Mouse (Mus musculus) CD8-positive naive resting alpha-beta T cell, adult 57 days (primary cell): ENCODE measurements around the gene Myl10. TPM values are rescaled to one million over a fixed set of nuclear protein-coding genes. Genes with fewer than 3 reads are reported as not detected.

ENCODE experiments used
- total RNA-seq: library from RNA; stranded (reverse); gene quantifications from one replicate; pipeline ENCODE4 v1.2.4, GENCODE M21; 2023

The Myl10 gene
- total RNA-seq, result not detected

DNA sequence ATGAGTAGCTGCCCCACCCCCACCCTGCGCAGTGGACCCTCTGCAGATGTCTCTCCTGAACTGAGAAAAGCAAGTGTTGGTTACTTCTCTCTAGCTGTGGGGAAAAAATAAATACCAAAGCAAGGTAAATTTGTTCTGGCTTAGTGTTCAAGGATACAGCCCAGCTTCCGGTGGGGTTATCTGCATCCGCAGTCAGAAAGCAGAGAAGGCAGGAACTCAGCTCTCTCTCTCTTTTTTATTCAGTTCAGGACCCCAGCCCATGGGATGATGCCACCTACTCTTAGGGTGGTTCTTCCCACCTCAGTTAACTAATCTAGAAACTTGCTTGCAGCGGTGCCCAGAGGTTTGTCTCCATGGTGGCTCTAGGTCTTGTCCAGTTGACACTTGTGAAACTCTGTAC is at the start of gene Myl10:
TSS of gene Myl10 (plus strand) at position 363 of the 400 bp plus-strand sequence.

Other genes with a start within 250 kb of the Myl10 start
- 81.8 TPM for gene Cux1, start 125.7 kb upstream of the Myl10 start, total RNA-seq
- not detected for gene Col26a1, start 190.1 kb downstream of the Myl10 start, total RNA-seq
- 3.7 TPM for gene Ift22, start 215.0 kb downstream of the Myl10 start, total RNA-seq